Mouse (Mus musculus) frontal cortex, postnatal 25 days (tissue): ENCODE data around the gene Pde8b.

Experiments used
- DNase-seq, 2 experiments: peaks; one replicate each; pipeline ENCODE4 v3.0.0; 2022; ENCODE audit warnings: low spot score in 2 of 2

The Pde8b gene

DNA sequence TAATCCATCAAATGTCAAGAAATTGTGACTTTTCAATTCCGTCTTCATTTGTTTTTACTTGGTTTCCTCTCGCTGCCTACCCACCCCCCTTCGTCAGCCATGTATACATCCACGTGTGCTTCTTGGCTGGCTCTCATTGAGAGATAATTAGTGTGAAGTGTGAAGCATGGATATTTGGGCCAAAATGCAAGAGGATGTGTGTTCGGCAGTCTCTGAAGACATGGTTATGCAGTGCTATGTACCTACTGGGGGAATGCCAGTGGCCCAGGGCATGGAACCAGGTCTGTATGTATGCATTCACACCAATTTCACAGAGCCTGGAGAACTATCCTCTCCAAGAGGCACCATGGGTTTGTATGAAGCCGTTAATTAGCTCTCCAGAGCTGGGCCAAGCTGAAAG, 219.3 kb downstream of the Pde8b start:
- DNase-seq = no peak

DNA sequence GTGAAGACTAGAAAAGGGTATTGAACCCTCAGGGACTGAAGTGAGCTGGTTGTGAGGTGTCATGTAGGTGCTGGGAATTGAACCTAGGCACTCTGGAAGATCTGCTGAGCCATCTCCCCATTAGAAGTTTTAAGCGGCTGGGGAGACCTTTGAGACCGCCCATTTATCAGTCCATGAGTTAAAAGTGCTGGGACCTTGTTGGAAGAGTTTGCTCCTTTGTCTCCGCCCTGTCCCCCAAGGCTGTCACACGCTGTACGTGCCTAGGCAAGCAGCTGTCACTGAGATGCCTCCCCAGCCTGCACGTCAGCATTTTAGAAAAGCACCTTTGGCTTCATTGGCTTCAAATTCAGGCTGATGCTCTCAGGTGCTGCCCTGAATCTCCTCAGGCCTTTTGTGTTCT, 229.9 kb downstream of the Pde8b start:
- DNase-seq = no peak

DNA sequence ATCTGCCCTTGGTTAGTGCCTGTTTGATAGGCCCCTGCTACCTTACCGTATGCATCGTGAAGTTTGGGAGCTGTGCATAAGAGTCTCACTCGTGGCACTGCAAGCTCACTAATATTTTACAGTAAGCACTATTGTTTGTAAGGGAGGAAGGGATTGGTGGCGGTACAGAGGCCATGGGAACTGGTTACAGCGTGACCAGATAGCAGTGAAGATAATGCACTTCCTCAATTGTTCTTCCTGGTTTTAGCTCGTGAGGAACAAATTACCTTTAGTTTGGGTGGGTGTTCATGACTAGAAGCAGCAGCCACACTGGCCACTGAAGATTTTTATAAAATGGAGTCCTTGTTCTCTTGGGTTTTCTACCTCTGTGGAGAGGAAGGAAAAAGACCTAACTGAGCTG, 230.8 kb downstream of the Pde8b start:
- DNase-seq = no peak

DNA sequence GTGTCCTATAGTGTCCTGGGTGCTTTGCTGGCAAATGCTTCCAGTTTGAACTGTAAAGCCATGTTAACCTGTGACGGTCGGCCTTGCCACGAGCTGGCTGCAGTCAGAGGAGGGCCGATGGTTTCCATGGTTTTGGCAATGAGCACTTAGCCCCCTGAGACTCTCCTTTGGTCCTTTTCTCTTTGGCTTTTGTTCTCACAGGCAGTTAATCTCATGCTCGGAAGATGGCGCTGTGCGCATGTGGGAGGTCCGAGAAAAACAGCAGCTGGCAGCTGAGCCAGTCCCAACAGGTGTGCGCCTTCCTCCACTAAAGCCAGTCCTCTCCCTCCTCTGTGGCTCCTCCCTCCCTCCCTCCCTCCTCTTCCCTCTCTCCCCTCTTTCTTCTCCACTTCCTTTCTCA, 232.2 kb downstream of the Pde8b start:
- peak; percentile 57 to 68 for DNase-seq

DNA sequence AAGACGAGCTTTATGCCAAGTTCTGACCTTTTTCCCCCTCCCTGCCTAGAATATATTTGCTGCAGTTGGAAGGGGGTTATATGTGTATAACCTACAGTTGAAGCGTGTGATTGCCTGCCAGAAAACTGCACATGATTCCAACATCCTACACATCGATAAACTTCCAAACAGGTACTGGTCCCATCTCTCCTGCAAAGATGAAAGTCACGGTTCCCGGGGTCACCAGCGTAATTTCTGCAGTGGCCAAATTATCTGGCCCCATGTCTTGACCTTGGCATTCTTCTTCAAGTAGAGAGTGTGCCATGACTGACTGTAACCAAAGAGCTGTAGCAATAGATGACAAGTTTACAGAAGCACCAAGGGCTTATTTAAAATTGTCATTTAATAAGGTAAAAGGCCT, 232.9 kb downstream of the Pde8b start:
- DNase-seq = no peak

DNA sequence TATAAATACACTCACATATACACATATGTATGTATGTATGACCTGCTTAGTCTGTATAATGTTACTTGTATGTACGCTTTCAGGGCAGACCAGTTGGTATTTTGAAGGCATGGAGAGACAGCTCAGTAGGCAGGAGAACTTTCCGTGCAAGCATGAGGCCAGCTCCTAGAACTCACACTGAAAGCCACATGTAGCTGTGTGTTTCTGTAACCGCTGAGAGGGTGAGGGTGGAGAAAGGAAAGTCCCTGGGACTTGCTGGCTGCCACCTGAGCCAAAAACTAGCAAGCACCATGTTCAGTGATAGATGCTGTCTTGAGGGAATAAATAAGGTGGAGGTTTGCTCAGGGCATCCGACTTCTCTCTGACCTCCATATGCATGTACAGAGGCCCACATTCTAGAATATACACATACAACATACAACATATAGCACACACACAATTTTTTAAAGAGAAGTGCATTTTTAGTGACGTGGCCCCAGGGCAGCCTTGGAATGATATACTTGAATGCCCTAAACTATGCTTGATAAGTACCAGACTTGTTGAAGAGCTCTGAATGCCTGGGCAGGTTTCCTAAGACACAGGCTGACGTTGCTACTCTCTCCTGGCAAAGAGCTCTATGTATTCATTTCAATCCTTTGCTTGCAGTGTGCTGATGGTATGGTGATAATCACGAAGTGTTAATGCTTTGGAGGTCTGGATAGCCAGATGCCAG, 238.4 kb downstream of the Pde8b start:
- no peak for DNase-seq

DNA sequence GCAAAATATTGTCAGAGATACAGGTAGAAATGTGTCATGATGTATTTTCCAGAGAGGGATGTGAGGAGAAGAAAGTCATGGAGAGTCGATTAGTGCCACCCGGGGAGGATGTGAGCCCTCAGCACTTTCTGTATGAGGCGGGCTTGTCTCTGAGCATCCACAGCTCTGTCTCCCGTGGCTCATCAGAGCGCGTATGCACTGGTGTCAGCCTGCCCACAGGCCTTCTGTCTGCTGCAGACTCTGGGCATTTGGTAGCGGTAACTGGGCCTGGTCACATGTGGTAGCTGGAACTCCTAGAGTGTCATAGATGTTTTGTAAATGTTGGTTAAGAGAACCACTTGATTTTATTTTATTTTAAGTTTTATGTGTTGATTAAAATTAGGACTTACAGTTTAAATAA, 240.9 kb downstream of the Pde8b start:
- no peak for DNase-seq

DNA sequence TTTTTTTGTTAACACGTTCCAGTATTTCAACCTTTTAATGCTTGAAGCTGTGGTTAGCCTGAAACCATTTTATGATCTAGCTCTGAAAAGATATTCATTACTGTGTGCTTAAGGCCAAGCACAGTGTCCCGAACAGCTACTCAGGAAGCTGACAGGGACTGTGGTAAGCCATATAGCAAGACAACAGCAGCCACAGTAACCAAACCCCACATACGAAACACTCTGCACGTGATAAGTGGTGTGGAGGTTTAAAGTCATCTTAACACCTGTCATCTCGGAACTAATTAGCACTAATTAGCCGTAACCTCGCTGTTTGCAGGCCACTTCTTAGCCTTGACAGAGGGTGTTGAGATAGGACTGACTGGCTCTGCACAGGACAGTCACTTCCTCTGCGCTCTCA, 242.9 kb downstream of the Pde8b start:
- no peak for DNase-seq

DNA sequence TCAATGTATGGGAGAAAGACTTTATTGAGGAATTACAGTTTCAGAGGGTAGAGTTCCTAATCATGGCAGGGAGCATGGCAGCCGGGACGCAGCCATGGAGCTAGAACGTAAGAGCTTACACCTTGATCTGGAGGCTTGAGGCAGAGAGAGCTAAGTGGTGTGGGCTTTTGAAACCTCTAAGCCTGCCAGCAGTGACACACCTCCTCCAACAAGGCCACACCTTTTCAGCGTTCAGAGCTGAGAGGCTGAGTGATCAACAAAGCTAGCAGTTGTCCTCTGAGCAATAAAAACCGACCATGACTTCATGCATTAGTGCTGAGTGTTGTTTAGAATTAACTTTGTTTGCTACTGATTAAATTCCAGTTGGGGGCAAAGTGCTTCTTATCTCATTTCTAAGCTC, 259.6 kb downstream of the Pde8b start:
- DNase-seq = no peak

DNA sequence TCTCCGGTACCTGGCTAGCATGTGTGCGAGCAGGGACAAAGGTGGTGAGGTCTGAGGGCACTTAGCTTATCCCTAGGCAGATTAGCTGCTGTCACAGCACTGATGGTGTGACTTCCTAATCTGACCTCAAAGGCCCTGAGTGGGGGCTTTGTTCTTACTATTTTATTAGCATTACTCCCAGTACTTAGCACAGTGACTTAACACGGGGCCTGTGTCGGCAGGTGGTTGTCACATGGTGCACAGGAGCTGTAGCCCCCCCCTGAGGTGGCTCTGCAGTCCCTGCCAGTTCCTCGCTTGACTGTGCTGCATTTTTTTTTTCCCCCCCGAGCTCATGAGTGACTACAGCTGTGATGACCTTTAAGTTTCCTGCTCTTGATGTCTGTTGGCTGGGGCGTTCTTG, 271.1 kb downstream of the Pde8b start:
- no peak for DNase-seq

DNA sequence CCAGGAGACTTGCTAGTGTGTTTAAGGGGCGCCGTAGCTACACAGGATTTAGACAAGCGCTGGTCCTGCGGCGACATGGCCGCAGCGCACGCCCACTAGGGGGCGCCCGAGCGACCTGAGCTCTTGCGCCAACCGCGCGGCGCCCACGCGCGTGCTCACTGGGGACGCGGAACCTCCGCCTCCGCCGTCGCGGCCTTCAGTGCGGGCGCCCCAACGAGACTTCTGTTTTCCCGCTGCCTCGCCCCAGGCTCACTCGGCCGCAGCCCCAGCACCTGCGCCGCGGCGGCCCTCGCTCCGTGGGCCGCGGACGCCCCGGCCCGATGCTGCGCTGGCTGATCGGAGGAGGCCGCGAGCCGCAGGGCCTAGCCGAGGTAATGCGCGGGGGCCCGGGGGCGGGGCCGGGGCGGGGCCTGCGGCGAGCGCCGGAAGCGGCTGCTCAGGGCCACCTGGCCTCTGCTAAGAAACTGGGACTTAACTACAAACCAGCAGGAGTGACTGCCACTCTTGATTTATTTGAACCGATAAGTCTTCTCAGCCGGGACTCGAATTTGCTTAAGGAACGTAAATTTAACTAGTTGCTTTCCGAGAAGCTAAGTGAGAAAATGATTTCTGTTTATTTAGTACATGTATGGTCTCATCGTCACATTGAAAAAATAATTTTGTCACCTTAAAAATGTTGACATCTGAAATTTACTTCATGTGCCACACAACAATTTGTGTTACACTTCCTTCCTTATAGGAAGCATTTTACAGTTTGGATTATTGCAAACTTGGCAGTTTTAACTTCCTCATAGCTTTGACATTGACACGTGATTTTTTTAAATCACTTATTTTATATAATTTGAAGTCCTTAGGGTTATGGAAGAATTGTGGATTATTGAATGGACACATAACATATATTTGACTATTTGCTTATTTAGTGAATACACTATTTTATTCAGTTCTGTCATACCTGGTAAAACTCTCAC, 273.6 kb downstream of the Pde8b start, which contains the start of gene Wdr41:
Gene Wdr41, plus strand, starts transcription at position 126 of the 968 bp plus-strand sequence.
- DNase-seq = peak; percentile 87

DNA sequence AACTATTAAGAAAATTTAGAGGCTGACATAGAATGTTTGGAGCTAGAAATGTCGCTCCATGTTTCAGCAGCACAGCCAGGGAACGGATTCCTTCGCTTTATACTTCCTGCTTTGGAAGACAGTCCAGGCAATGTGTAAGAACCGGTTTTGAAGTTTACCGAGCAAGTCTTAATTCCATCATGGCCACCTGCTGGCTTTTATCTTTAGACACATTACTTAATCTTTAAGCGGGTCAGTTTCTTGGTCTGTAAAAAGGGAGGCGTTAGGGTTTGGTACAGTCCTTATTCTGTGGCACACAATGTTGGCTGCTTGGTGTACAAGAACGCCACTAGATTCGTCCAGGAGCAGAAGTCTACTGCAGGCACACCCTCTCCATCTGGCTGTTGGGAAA, 274.3 kb downstream of the Pde8b start:
- DNase-seq = no peak
